Mouse (Mus musculus): ENCODE results near the gene Mast1. TPM values are rescaled to one million over a fixed set of nuclear protein-coding genes. Genes with fewer than 3 reads are reported as not detected.
A peak's percentile ranks its signal among the peaks of the same experiment; 100 is the strongest.

Mast1 gene
- total and polyA plus RNA-seq, 3 experiments = 0.16 to 0.27 TPM; not detected in 1

DNA sequence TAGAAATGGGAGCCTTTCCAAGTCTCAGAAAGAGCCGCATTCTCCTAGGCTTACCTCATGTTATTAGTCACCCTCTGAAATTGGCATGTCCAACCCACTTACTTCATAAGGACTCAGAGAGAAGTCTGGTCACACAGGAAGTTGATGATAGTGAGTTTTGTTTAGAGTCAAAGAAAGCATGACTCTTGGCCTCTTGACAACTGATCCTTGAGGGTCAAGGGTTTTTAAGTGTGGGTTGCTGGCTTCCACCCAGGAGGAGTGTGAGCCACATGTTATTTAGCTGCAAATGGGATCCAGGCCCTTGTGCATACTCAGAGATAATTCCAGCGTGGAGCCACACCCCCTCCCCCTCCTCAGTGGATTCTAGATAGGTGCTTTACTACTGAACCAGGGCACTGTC, 15.6 kb downstream of the Mast1 start:
- no peak overlapping the region for H3K4me3 ChIP-seq (ENCODE audit: low read depth, low read length)
- H3K4me1 ChIP-seq (ENCODE audit: insufficient read depth, low read depth, low read length) = peaks cover 33% of the 10 kb centered on the region
- H3K9me3 ChIP-seq (replicated peaks) = no peaks in the 10 kb centered on the region
- DNase-seq (ENCODE audit: low spot score) (no peak), ATAC-seq (ENCODE audit: extremely low read depth, insufficient number of reproducible peaks, low FRiP score, poor library complexity, severe bottlenecking) (no peak)
- TF ChIP-seq GATA1 (IDR thresholded peaks at IDR 0.05; ENCODE audit: borderline replicate concordance, low read length) (no peak), GATA2 (IDR thresholded peaks at IDR 0.05; ENCODE audit: borderline replicate concordance, low read depth, low read length) (no peak), TAL1 (conservative IDR thresholded peaks at IDR 0.05; ENCODE audit: low read depth, low read length) (no peak), CTCF (IDR thresholded peaks at IDR 0.05; ENCODE audit: low read depth, low read length) (no peak), POLR2AphosphoS5 (IDR thresholded peaks at IDR 0.05; ENCODE audit: insufficient replicate concordance, low read depth, low read length) (no peak)
- H3K27me3 ChIP-seq (ENCODE audit: insufficient read depth, low read length) = no peaks in the 10 kb centered on the region
- peaks cover 70% of the 10 kb centered on the region for H3K36me3 ChIP-seq (replicated peaks)

DNA sequence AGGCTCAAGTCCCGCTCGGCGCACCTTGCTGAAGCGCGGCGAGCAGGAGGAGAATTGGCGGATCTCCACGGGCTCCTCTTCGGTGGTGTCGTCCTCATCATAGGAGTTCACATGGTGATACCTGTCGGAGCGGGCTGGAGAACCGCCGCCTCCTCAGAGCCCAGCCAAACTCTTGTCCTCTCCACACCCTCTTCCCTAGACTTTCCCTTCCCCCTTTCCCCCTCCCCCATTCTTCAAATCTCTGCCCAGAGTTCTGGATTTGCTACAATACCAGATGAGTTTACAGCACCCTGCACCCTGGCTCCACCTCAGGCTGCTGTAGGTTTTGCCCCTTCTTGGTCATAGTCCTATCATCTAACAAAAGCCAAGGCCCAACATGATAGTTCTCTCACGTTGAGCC, 18.5 kb downstream of the Mast1 start:
- H3K27me3 ChIP-seq (ENCODE audit: insufficient read depth, low read length) = no peaks in the 10 kb centered on the region
- ATAC-seq (ENCODE audit: extremely low read depth, insufficient number of reproducible peaks, low FRiP score, poor library complexity, severe bottlenecking) (no peak), DNase-seq (ENCODE audit: low spot score) (no peak)
- no peak for TF ChIP-seq POLR2AphosphoS5 (IDR thresholded peaks at IDR 0.05; ENCODE audit: insufficient replicate concordance, low read depth, low read length)
- TF ChIP-seq TAL1 (conservative IDR thresholded peaks at IDR 0.05; ENCODE audit: low read depth, low read length) = no peak
- TF ChIP-seq GATA1 (IDR thresholded peaks at IDR 0.05; ENCODE audit: borderline replicate concordance, low read length) = no peak
- TF ChIP-seq CTCF (IDR thresholded peaks at IDR 0.05; ENCODE audit: low read depth, low read length) = no peak
- no peak for TF ChIP-seq GATA2 (IDR thresholded peaks at IDR 0.05; ENCODE audit: borderline replicate concordance, low read depth, low read length)
- H3K4me1 ChIP-seq (ENCODE audit: insufficient read depth, low read depth, low read length) = peaks cover 40% of the 10 kb centered on the region
- no peaks in the 10 kb centered on the region for H3K9me3 ChIP-seq (replicated peaks)
- H3K4me3 ChIP-seq (ENCODE audit: low read depth, low read length) = no peak overlapping the region
- H3K36me3 ChIP-seq (replicated peaks) = peaks cover 86% of the 10 kb centered on the region

DNA sequence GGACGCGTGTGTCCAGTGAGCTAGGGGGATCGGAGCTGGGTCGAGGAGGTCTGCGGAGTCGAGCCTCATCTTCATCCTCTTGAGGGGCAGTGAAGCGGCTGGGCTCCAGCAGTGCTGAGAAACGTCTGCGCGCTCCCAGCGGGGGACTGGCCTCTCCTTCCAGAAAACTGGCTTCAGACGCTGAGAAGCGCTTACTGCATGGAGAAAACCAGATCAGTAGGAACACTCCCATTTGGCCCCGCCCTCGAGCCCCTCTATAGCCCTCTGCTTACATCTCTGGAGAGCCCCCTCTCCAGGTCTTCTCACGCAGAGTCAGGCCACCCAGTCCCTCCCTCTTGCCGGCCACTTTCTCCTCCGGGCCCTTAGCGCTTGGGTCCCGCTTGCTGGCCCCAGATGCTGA, 19.4 kb downstream of the Mast1 start:
- no peak for ATAC-seq (ENCODE audit: extremely low read depth, insufficient number of reproducible peaks, low FRiP score, poor library complexity, severe bottlenecking)
- no peak for TF ChIP-seq CTCF (IDR thresholded peaks at IDR 0.05; ENCODE audit: low read depth, low read length)
- no peak for TF ChIP-seq TAL1 (conservative IDR thresholded peaks at IDR 0.05; ENCODE audit: low read depth, low read length)
- TF ChIP-seq POLR2AphosphoS5 (IDR thresholded peaks at IDR 0.05; ENCODE audit: insufficient replicate concordance, low read depth, low read length) = no peak
- TF ChIP-seq GATA1 (IDR thresholded peaks at IDR 0.05; ENCODE audit: borderline replicate concordance, low read length) = no peak
- TF ChIP-seq GATA2 (IDR thresholded peaks at IDR 0.05; ENCODE audit: borderline replicate concordance, low read depth, low read length) = no peak
- Histone ChIP-seq H3K4me1 (ENCODE audit: insufficient read depth, low read depth, low read length) (peaks cover 43% of the 10 kb centered on the region), H3K36me3 (replicated peaks) (peaks cover 84% of the 10 kb centered on the region), H3K27me3 (ENCODE audit: insufficient read depth, low read length) (no peaks in the 10 kb centered on the region), H3K4me3 (ENCODE audit: low read depth, low read length) (no peak overlapping the region), H3K9me3 (replicated peaks) (no peaks in the 10 kb centered on the region)
- DNase-seq (ENCODE audit: low spot score) = no peak

DNA sequence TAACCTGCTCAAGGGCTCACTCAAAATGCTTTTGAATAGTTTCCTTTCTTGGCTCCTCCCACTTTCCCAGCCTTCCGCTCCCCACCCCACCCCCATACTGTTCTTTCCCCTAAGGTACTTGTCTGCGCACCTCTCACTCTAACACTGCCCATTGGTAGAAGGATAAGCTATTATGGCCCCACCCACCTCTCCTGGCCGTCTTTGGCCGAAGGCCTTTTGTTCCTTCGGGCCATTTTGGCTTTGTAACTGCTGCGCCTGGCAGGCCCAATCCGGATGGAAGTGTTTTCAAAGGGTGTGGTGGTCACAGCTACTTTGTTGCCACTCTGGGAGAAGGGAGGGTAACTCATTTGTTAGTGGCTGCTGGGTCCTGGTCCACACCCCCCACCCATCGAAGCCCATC, 21.9 kb downstream of the Mast1 start:
- TF ChIP-seq TAL1 (conservative IDR thresholded peaks at IDR 0.05; ENCODE audit: low read depth, low read length) (no peak), GATA2 (IDR thresholded peaks at IDR 0.05; ENCODE audit: borderline replicate concordance, low read depth, low read length) (no peak), CTCF (IDR thresholded peaks at IDR 0.05; ENCODE audit: low read depth, low read length) (no peak), POLR2AphosphoS5 (IDR thresholded peaks at IDR 0.05; ENCODE audit: insufficient replicate concordance, low read depth, low read length) (no peak), GATA1 (IDR thresholded peaks at IDR 0.05; ENCODE audit: borderline replicate concordance, low read length) (no peak)
- Histone ChIP-seq H3K36me3 (replicated peaks) (peaks cover 86% of the 10 kb centered on the region), H3K4me1 (ENCODE audit: insufficient read depth, low read depth, low read length) (peaks cover 65% of the 10 kb centered on the region), H3K4me3 (ENCODE audit: low read depth, low read length) (peak overlapping the region; percentile 42; the same call in 1 of the 2 replicates), H3K27me3 (ENCODE audit: insufficient read depth, low read length) (no peaks in the 10 kb centered on the region), H3K9me3 (replicated peaks) (no peaks in the 10 kb centered on the region)
- ATAC-seq (ENCODE audit: extremely low read depth, insufficient number of reproducible peaks, low FRiP score, poor library complexity, severe bottlenecking) (no peak), DNase-seq (ENCODE audit: low spot score) (no peak)

DNA sequence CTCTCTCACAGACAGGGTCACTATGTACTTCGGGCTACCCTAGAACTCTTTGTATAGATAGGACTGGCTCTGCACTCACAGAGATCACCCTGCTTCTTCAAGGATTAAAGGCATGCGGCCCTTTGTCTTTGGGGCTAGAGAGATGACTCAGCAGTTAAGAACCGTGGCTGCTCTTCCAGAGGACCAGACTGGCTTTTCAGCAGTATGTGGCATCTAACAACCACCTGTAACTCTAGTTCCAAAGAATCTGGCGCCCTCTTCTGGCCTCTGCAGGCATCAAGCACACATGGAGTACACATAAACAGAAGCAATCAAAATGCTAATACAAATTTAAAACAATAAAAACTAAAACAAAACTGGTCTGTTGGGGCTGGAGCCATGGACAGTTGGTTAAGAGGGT, 23.2 kb downstream of the Mast1 start:
- TF ChIP-seq POLR2AphosphoS5 (IDR thresholded peaks at IDR 0.05; ENCODE audit: insufficient replicate concordance, low read depth, low read length) (no peak), GATA2 (IDR thresholded peaks at IDR 0.05; ENCODE audit: borderline replicate concordance, low read depth, low read length) (no peak), GATA1 (IDR thresholded peaks at IDR 0.05; ENCODE audit: borderline replicate concordance, low read length) (no peak), CTCF (IDR thresholded peaks at IDR 0.05; ENCODE audit: low read depth, low read length) (peak; percentile 37)
- peaks cover 85% of the 10 kb centered on the region for H3K36me3 ChIP-seq (replicated peaks)
- DNase-seq (ENCODE audit: low spot score) (no peak), ATAC-seq (ENCODE audit: extremely low read depth, insufficient number of reproducible peaks, low FRiP score, poor library complexity, severe bottlenecking) (peak; percentile 29; the same call in 1 of the 2 replicates)
- peak overlapping the region; percentile 73 for H3K4me3 ChIP-seq (ENCODE audit: low read depth, low read length)
- no peaks in the 10 kb centered on the region for H3K27me3 ChIP-seq (ENCODE audit: insufficient read depth, low read length)
- no peaks in the 10 kb centered on the region for H3K9me3 ChIP-seq (replicated peaks)
- H3K4me1 ChIP-seq (ENCODE audit: insufficient read depth, low read depth, low read length) = peaks cover 77% of the 10 kb centered on the region

DNA sequence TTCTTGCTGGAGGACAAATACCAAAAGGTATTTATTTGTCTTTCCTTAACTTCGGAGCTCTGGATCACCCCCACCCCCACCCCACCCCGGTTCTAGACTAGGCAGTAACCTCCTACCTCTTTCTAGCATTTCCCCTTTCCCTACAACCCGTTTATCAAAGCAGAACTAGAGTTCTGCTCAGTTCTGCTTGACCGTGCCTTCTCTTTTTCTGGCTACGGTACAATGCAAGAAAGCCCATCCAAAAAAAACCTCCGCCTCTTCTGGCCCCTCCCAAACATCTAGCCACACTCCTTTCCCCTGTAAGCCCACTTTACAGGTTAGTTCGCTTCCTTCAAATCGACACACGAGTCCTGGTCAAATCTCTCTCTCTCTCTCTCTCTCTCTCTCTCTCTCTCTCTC, 23.7 kb downstream of the Mast1 start:
- Histone ChIP-seq H3K4me1 (ENCODE audit: insufficient read depth, low read depth, low read length) (peaks cover 75% of the 10 kb centered on the region), H3K36me3 (replicated peaks) (peaks cover 80% of the 10 kb centered on the region), H3K9me3 (replicated peaks) (no peaks in the 10 kb centered on the region), H3K4me3 (ENCODE audit: low read depth, low read length) (peak overlapping the region; percentile 73), H3K27me3 (ENCODE audit: insufficient read depth, low read length) (no peaks in the 10 kb centered on the region)
- DNase-seq (ENCODE audit: low spot score) (no peak), ATAC-seq (ENCODE audit: extremely low read depth, insufficient number of reproducible peaks, low FRiP score, poor library complexity, severe bottlenecking) (no peak)
- TF ChIP-seq POLR2AphosphoS5 (IDR thresholded peaks at IDR 0.05; ENCODE audit: insufficient replicate concordance, low read depth, low read length) (no peak; the same call in 1 of the 2 replicates), TAL1 (conservative IDR thresholded peaks at IDR 0.05; ENCODE audit: low read depth, low read length) (no peak), GATA2 (IDR thresholded peaks at IDR 0.05; ENCODE audit: borderline replicate concordance, low read depth, low read length) (no peak), CTCF (IDR thresholded peaks at IDR 0.05; ENCODE audit: low read depth, low read length) (no peak), GATA1 (IDR thresholded peaks at IDR 0.05; ENCODE audit: borderline replicate concordance, low read length) (no peak)

Data from G1E (cell line).